9 mouse cellular contexts compared by ENCODE assay signal in the genomic region with DNA sequence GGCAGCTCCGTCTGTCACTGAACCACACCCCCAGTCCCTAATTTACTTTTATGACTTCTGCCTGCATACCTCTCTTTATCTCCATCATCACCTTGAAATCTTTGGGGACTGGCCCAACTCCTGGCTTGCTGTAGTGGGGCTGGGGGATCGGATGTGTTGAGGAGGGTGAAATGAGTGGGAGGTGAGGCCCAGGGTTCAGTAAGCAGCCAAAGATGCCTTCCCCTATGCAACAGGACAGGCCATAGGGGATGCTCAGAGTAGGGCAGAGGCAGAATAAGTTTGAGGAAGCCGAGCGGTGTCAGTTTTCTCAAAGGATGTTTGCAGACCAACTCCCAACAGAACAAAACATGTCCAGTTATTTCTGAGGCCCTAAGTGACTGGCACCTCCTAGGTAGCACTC. TPM values are rescaled to one million over a fixed set of nuclear protein-coding genes. Genes with fewer than 3 reads are reported as not detected.
A peak's percentile ranks its signal among the peaks of the same experiment; 100 is the strongest.
DNase-seq lines count a peak whose midpoint lies in the region; ATAC-seq and TF ChIP-seq lines count a peak whose summit lies in the region.
"Had no signal": no experiment of that assay in that cellular context is flagged by ENCODE, and none has a peak within 500 bp of the region (broad histone marks: within the 10 kb centered on the region; RNA-seq: fewer than 3 reads in every experiment).

No protein-coding gene starts in this region.

- H3K27ac ChIP-seq in layer of hippocampus, adult 2 months = peak overlapping the region; percentile 95
- peak overlapping the region; percentile 92; the same call in 1 of the 2 replicates for H3K27ac ChIP-seq in embryonic facial prominence, embryonic 14.5 days (replicated peaks; ENCODE audit: low read depth, low read length)
- no peak overlapping the region for H3K27ac ChIP-seq in hindbrain, postnatal 0 days
- no peak overlapping the region for H3K27ac ChIP-seq in midbrain, postnatal 0 days (ENCODE audit: low read depth, low read length)

- H3K9me3 ChIP-seq in embryonic facial prominence, embryonic 14.5 days (ENCODE audit: control insufficient read depth, low read length) = no peaks in the 10 kb centered on the region
- H3K9me3 ChIP-seq in hindbrain, postnatal 0 days (ENCODE audit: low read length) = no peaks in the 10 kb centered on the region
- no peaks in the 10 kb centered on the region for H3K9me3 ChIP-seq in midbrain, postnatal 0 days (ENCODE audit: low read length)

- no peak for TF ChIP-seq CTCF in layer of hippocampus, adult 2 months (conservative IDR thresholded peaks at IDR 0.05)
- no peak for TF ChIP-seq CTCF in hindbrain, postnatal 0 days (IDR thresholded peaks at IDR 0.05; ENCODE audit: low read depth)
- no peak for TF ChIP-seq CTCF in midbrain, postnatal 0 days (IDR thresholded peaks at IDR 0.05)

- no peak for ATAC-seq in embryonic facial prominence, embryonic 14.5 days (ENCODE audit: low read depth)
- ATAC-seq in hindbrain, postnatal 0 days = no peak
- no peak for ATAC-seq in midbrain, postnatal 0 days (ENCODE audit: low FRiP score)

- DNase-seq in layer of hippocampus, adult 2 months (ENCODE audit: low spot score in 2 of 2) = no peak
- DNase-seq in layer of hippocampus, adult 8-10 months (ENCODE audit: low spot score in 2 of 2) = no peak
- DNase-seq in embryonic facial prominence, embryonic 14.5 days (ENCODE audit: low spot score) = no peak
- no peak for DNase-seq in hindbrain, postnatal 0 days (ENCODE audit: low spot score)
- DNase-seq in midbrain, postnatal 0 days (ENCODE audit: low spot score) = no peak
- DNase-seq in B cell, adult 2 months = no peak
- no peak for DNase-seq in urinary bladder, postnatal 10 days (ENCODE audit: low spot score)
- DNase-seq in adrenal gland, postnatal 36 days = no peak
- DNase-seq: thymus, adult 18-20 months had no signal

- 38% methylated on average over 3 of the region's 4 CpGs for WGBS in embryonic facial prominence, embryonic 14.5 days
- 73% methylated on average over 3 of the region's 4 CpGs for WGBS in hindbrain, postnatal 0 days
- 68% methylated on average over 3 of the region's 4 CpGs for WGBS in midbrain, postnatal 0 days

- peaks cover 56% of the 10 kb centered on the region for H3K4me1 ChIP-seq in embryonic facial prominence, embryonic 14.5 days (ENCODE audit: control insufficient read depth, insufficient read depth, low read length)
- peaks cover 22% of the 10 kb centered on the region for H3K4me1 ChIP-seq in hindbrain, postnatal 0 days (ENCODE audit: insufficient read depth, low read length)
- H3K4me1 ChIP-seq in midbrain, postnatal 0 days (ENCODE audit: insufficient read depth, low read length) = peaks cover 6% of the 10 kb centered on the region

- H3K4me2 ChIP-seq in embryonic facial prominence, embryonic 14.5 days (ENCODE audit: low read depth, low read length) = peak overlapping the region; percentile 86
- H3K4me2 ChIP-seq in hindbrain, postnatal 0 days (ENCODE audit: low read depth, low read length) = peak overlapping the region; percentile 90
- peak overlapping the region; percentile 86; the same call in 1 of the 2 replicates for H3K4me2 ChIP-seq in midbrain, postnatal 0 days (ENCODE audit: low read depth, low read length, poor library complexity, severe bottlenecking)

- H3K36me3 ChIP-seq in embryonic facial prominence, embryonic 14.5 days (ENCODE audit: control insufficient read depth, insufficient read depth, low read length) = peaks cover 3% of the 10 kb centered on the region; the same call in 1 of the 2 replicates
- H3K36me3 ChIP-seq in hindbrain, postnatal 0 days (ENCODE audit: insufficient read depth, low read length) = no peaks in the 10 kb centered on the region
- H3K36me3 ChIP-seq in midbrain, postnatal 0 days (ENCODE audit: insufficient read depth, low read length) = no peaks in the 10 kb centered on the region

- no peaks in the 10 kb centered on the region for H3K27me3 ChIP-seq in embryonic facial prominence, embryonic 14.5 days (replicated peaks; ENCODE audit: control insufficient read depth, insufficient read depth, low read length)
- no peaks in the 10 kb centered on the region for H3K27me3 ChIP-seq in hindbrain, postnatal 0 days (ENCODE audit: insufficient read depth, low read length)
- no peaks in the 10 kb centered on the region for H3K27me3 ChIP-seq in midbrain, postnatal 0 days (ENCODE audit: insufficient read depth, low read length)

- H3K4me3 ChIP-seq in layer of hippocampus, adult 2 months = peak overlapping the region; percentile 70
- peak overlapping the region; percentile 77 for H3K4me3 ChIP-seq in embryonic facial prominence, embryonic 14.5 days (ENCODE audit: low read depth, low read length)
- no peak overlapping the region for H3K4me3 ChIP-seq in hindbrain, postnatal 0 days (ENCODE audit: low read length)
- no peak overlapping the region for H3K4me3 ChIP-seq in midbrain, postnatal 0 days (ENCODE audit: low read depth, low read length)

- H3K9ac ChIP-seq in embryonic facial prominence, embryonic 14.5 days (ENCODE audit: low read depth, low read length) = peak overlapping the region; percentile 91; the same call in 1 of the 2 replicates
- H3K9ac ChIP-seq in hindbrain, postnatal 0 days (replicated peaks; ENCODE audit: low read length) = no peak overlapping the region
- no peak overlapping the region for H3K9ac ChIP-seq in midbrain, postnatal 0 days (replicated peaks; ENCODE audit: low read length, poor library complexity, severe bottlenecking)

RNA-seq across cellular contexts. Expression of gene St3gal4, which starts 3.8 kb away (rescaled TPM):
- total RNA-seq in layer of hippocampus, adult 2 months (2021) = 10 to 100 TPM; 25.8 to 29.0 TPM
- 10 to 100 TPM; 23.3 to 29.6 (median 26.6) TPM for total RNA-seq in layer of hippocampus, adult 8-10 months (2022)
- polyA plus RNA-seq in embryonic facial prominence, embryonic 14.5 days (2014; fragmentation: Nextera tagmentation; extraction: Ambion mirVana) = 31.0 and 35.2 TPM in 2 replicates
- total RNA-seq in hindbrain, postnatal 0 days (2014; rRNA removed) = 17.5 and 31.4 TPM in 2 replicates
- 16.4 and 16.9 TPM in 2 replicates for polyA plus RNA-seq in hindbrain, postnatal 0 days (2015; fragmentation: Nextera tagmentation; extraction: Ambion mirVana)
- 25.0 and 29.8 TPM in 2 replicates for total RNA-seq in midbrain, postnatal 0 days (2014; rRNA removed)
- polyA plus RNA-seq in midbrain, postnatal 0 days (2015; fragmentation: Nextera tagmentation; extraction: Ambion mirVana) = 19.6 and 20.0 TPM in 2 replicates
- 10 to 100 TPM; 28.6 to 48.4 TPM for total RNA-seq in adrenal gland, postnatal 36 days (2021)

Comparison
In these comparisons a context has a peak if more than half of its experiments do, and no peak if none do; other contexts are left out.
1. H3K27ac ChIP-seq: peak in layer of hippocampus, adult 2 months (single experiment) and embryonic facial prominence, embryonic 14.5 days (single experiment); none in hindbrain, postnatal 0 days (single experiment) and midbrain, postnatal 0 days (single experiment).
2. H3K4me3 ChIP-seq: peak in layer of hippocampus, adult 2 months (single experiment) and embryonic facial prominence, embryonic 14.5 days (single experiment); none in hindbrain, postnatal 0 days (single experiment) and midbrain, postnatal 0 days (single experiment).
3. Peak in every context shown above with its lines, with median percentiles within 50 percentile points of each other: H3K4me2 ChIP-seq.